Mouse (Mus musculus) heart, postnatal 0 days (tissue): ENCODE measurements at regions not wholly inside any gene's neighbourhood (a gene's known extent, or its start where the extent isn't known, plus 50 kb on each side); places are given as distances from the start of the nearest gene placed in this dataset.

Experiments used
- CTCF ChIP-seq: IDR thresholded peaks from 2 replicates; pipeline ENCODE4 v1.5.1; 2016; ENCODE audit warnings: antibody characterized with exemption, control low read depth, low read depth
- EP300 ChIP-seq: IDR thresholded peaks from 2 replicates; pipeline ENCODE4 v1.6.1; 2016; ENCODE audit warnings: antibody characterized with exemption, low read depth

GRCm38 (mm10) chr12:5764026-5764425, 388.5 kb upstream of the Klhl29 start:
- no peak for TF ChIP-seq CTCF
- no peak for TF ChIP-seq EP300
